Mouse (Mus musculus): ENCODE data around the gene Zmym5.
"Not testable (repeated sequence)": the region's sequence is repeated elsewhere in the genome, so short reads cannot be mapped to it uniquely, and the experiment has no call there.

Gene Zmym5

GRCm38 (mm10) chr14:56777360-56778136 lies 34.0 kb downstream of the Zmym5 start:
- peak; percentile 52; the same call in 1 of the 2 replicates for ATAC-seq (ENCODE audit: insufficient number of reproducible peaks, low FRiP score, low TSS enrichment)

GRCm38 (mm10) chr14:56776571-56777238 lies 34.8 kb downstream of the Zmym5 start:
- ATAC-seq (ENCODE audit: insufficient number of reproducible peaks, low FRiP score, low TSS enrichment): no peak

DNA sequence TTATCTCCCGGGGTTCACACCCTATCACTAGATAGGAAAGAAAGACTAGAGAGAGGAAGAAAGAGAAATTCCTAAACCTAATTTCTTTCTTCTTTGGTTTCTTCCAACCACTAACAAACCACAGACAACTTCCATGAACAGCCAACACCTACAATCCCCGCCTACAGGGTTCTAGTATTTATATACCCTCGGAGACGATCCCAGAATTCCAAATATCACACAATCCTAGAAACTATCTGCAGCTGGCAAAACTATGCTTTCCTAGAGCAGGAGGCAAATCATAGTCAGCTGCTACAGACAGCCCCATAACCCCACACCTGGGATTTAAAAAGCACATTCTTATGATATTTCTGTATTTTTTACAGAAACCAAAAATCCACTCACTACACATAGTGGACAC lies 36.1 kb downstream of the Zmym5 start:
- no peak for ATAC-seq (ENCODE audit: insufficient number of reproducible peaks, low FRiP score, low TSS enrichment)

DNA sequence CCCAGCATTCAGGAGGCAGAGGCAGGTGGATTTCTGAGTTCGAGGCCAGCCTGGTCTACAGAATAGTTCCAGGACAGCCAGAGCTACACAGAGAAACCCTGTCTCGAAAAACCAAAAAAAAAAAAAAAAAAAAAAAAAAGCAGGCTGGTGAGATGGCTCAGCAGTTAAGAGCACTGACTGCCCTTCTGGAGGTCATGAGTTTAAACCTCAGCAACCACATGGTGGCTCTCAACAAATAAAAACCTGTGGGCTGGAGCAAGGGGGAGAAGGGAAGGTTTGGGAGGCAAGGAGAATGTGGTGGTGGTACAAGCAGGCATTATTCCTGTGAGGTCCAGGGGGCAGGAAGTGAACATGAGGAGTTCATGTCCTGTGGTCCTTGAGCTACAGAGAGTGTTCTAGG lies 45.1 kb downstream of the Zmym5 start:
- not testable (repeated sequence) for ATAC-seq (ENCODE audit: insufficient number of reproducible peaks, low FRiP score, low TSS enrichment)

- not testable (repeated sequence) for ATAC-seq (ENCODE audit: insufficient number of reproducible peaks, low FRiP score, low TSS enrichment)
Measured at GRCm38 (mm10) chr14:56765117-56765516, 46.4 kb downstream of the Zmym5 start.

GRCm38 (mm10) chr14:56751282-56751681 lies 60.2 kb downstream of the Zmym5 start:
- peak; percentile 70; the same call in 1 of the 2 replicates for ATAC-seq (ENCODE audit: insufficient number of reproducible peaks, low FRiP score, low TSS enrichment)

Measured in cerebellum, adult (tissue).